Mouse (Mus musculus) testis, adult 2 months (tissue): Measurements from ENCODE around the gene Nr6a1. TPM values are rescaled to one million over a fixed set of nuclear protein-coding genes. Genes with fewer than 3 reads are reported as not detected.

Source experiments
- H3K27ac ChIP-seq: fragments of 200-500 bp; 2 replicates; pipeline ENCODE4 v1.5.1; 2012; ENCODE audit warnings: low read depth, low read length; ENCODE audit not compliant: control insufficient read depth, insufficient read depth
- H3K27me3 ChIP-seq: fragments of 200-500 bp; 2 replicates; pipeline ENCODE4 v1.6.1; 2012; ENCODE audit warnings: mild to moderate bottlenecking, low read length, moderate library complexity; ENCODE audit not compliant: control insufficient read depth, insufficient read depth
- H3K36me3 ChIP-seq: fragments of 200-500 bp; 2 replicates; pipeline ENCODE4 v1.6.1; 2012; ENCODE audit warnings: mild to moderate bottlenecking, low read length; ENCODE audit not compliant: control insufficient read depth, insufficient read depth
- H3K4me1 ChIP-seq: fragments of 200-500 bp; 2 replicates; pipeline ENCODE4 v1.6.1; 2012; ENCODE audit warnings: low read length; ENCODE audit not compliant: control insufficient read depth, insufficient read depth
- H3K4me3 ChIP-seq: fragments of 200-500 bp; 2 replicates; pipeline ENCODE4 v1.5.1; 2012; ENCODE audit warnings: low read depth, mild to moderate bottlenecking, low read length, moderate library complexity, mixed read lengths; ENCODE audit not compliant: control insufficient read depth
- CTCF ChIP-seq: fragments of 200-500 bp; IDR thresholded peaks from 2 replicates; pipeline ENCODE4 v1.5.1; 2012; ENCODE audit warnings: low read depth, mild to moderate bottlenecking, inconsistent platforms, low read length, moderate library complexity; ENCODE audit not compliant: control insufficient read depth, insufficient read depth, insufficient replicate concordance
- POLR2A ChIP-seq: fragments of 200-500 bp; IDR thresholded peaks from 2 replicates; pipeline ENCODE4 v1.6.1; 2012; ENCODE audit warnings: low read depth, mild to moderate bottlenecking, inconsistent platforms, low read length, moderate library complexity; ENCODE audit not compliant: control insufficient read depth
- polyA plus RNA-seq: library from polyadenylated mRNA; depleted of rRNA; stranded (reverse); fragments of >200 nt; gene quantifications from 2 replicates; pipeline ENCODE4 v1.2.3, GENCODE M21; 2012

The Nr6a1 gene
- polyA plus RNA-seq, 1 experiment = 204 TPM

DNA sequence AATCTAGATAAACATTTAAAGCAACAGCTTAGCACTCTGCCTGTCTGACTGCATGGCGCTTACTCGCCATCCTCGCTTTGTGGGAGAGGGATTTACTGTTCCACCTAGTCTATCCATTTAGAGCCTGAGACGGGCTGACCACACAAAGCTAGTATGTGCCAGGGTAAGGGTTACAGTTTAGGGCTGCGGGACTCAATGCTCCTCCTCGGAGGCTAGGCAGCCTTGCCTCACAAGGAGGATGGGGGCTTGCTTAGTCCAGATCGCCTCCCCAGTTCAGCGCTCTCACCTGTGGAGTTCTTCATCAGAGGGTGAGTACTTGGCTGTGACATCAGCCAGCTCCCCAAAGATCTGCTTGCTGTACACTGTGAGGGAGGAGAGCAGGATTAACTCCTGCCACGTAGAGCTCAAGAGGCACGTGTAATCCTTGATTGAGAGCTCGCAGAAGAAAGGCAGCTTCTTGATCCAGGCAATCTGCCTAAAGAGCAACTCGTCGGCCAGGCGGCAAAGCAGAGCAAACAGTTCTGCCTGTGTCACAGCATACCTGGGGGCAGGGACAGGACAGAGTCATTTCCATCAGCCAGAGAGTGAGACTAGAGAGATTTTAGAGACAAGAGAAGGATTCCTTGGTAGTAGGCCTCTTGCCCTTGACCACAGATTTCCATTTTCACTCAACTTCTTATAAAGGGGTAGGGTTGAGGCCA, 188.7 kb downstream of the Nr6a1 start:
- Histone ChIP-seq H3K4me1 (no peaks in the 10 kb centered on the region), H3K36me3 (peaks cover 2% of the 10 kb centered on the region; the same call in 1 of the 2 replicates), H3K27me3 (no peaks in the 10 kb centered on the region), H3K27ac (no peak overlapping the region), H3K4me3 (no peak overlapping the region)
- no peak for TF ChIP-seq POLR2A

GRCm38 (mm10) chr2:38735740-38736139, 191.7 kb downstream of the Nr6a1 start:
- H3K4me3 ChIP-seq = no peak overlapping the region
- no peaks in the 10 kb centered on the region for H3K4me1 ChIP-seq
- H3K27me3 ChIP-seq = no peaks in the 10 kb centered on the region
- TF ChIP-seq POLR2A = no peak
- no peak for TF ChIP-seq CTCF
- no peaks in the 10 kb centered on the region; the same call in 1 of the 2 replicates for H3K36me3 ChIP-seq
- no peak overlapping the region for H3K27ac ChIP-seq

DNA sequence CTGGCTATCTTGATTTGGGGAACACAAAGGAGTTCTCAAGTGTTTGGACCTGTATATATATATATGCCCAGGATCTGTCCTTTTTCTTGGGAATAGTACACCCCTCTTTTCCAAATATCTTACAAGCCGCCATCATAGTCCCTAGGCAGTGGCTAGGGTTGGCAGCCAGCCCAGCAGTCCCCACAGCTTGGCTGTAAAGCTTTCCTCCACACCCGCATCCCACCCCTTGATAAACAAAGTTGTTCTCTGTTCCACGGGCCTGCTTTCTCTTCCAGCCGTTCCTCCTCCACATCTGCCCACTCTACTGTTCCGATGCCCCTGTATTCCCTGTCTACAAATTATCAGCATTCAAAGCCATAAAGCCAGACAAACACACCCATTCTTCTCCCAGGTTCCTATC, 192.8 kb downstream of the Nr6a1 start:
- no peaks in the 10 kb centered on the region; the same call in 1 of the 2 replicates for H3K36me3 ChIP-seq
- no peak overlapping the region for H3K27ac ChIP-seq
- no peaks in the 10 kb centered on the region for H3K27me3 ChIP-seq
- H3K4me1 ChIP-seq = no peaks in the 10 kb centered on the region
- no peak overlapping the region for H3K4me3 ChIP-seq
- no peak for TF ChIP-seq CTCF
- TF ChIP-seq POLR2A = no peak

- Histone ChIP-seq H3K27me3 (no peaks in the 10 kb centered on the region), H3K27ac (no peak overlapping the region), H3K36me3 (no peaks in the 10 kb centered on the region; the same call in 1 of the 2 replicates), H3K4me1 (no peaks in the 10 kb centered on the region), H3K4me3 (no peak overlapping the region)
- TF ChIP-seq POLR2A = no peak
- no peak for TF ChIP-seq CTCF
Measured at GRCm38 (mm10) chr2:38730331-38730827, 197.1 kb downstream of the Nr6a1 start.

DNA sequence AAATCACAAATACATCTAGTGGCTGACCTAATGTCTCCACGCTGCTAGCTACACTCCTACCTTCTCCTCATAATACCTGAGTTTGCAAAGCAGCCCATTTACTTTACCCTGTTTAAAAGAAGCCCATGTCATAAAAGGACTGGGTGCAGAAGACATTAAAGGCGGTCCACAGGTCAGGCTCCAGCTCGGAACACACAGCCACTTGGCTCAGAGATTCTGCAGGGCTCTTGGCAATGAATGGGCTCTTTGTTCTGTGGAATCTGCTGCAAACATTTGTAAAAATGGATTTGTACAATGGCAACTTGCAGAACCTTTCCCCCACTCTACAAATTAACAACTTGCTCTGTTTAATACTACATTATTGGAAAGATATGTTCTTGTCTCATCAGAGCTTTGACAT, 202.1 kb downstream of the Nr6a1 start:
- no peak overlapping the region for H3K27ac ChIP-seq
- no peak overlapping the region for H3K4me3 ChIP-seq

DNA sequence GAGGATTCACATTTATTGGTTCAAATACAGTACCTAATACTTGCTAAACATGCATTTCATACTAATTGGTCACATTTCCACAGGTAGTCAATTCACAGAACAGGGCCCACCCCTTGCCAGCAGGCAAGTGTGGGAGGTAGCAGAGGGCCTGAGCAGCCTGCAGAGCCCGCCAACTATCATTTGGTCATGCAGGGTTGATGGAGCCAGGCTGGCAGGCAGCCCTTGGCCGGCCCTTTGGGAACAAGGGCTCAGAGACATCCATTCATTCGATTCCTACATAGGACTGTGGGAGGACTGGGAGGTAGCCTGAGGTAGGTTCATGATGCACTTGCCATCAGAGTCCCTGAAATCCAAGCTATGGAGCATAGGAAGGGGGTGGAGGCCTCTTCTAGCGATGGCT, 204.1 kb downstream of the Nr6a1 start:
- TF ChIP-seq POLR2A = no peak
- TF ChIP-seq CTCF = no peak
- Histone ChIP-seq H3K4me1 (peaks cover 3% of the 10 kb centered on the region; the same call in 1 of the 2 replicates), H3K27ac (no peak overlapping the region)

More for the DNA sequence above, 202.1 kb downstream of the Nr6a1 start:
- Histone ChIP-seq H3K4me1 (peaks cover 3% of the 10 kb centered on the region; the same call in 1 of the 2 replicates), H3K27me3 (no peaks in the 10 kb centered on the region), H3K36me3 (no peaks in the 10 kb centered on the region)
- TF ChIP-seq POLR2A (no peak), CTCF (no peak)

GRCm38 (mm10) chr2:38722076-38722475, 205.4 kb downstream of the Nr6a1 start:
- H3K36me3 ChIP-seq = no peaks in the 10 kb centered on the region
- H3K27me3 ChIP-seq = no peaks in the 10 kb centered on the region
- no peak overlapping the region for H3K4me3 ChIP-seq
- peaks cover 3% of the 10 kb centered on the region; the same call in 1 of the 2 replicates for H3K4me1 ChIP-seq
- TF ChIP-seq POLR2A = no peak
- TF ChIP-seq CTCF = no peak
- H3K27ac ChIP-seq = peak overlapping the region; percentile 45

More for the DNA sequence above, 204.1 kb downstream of the Nr6a1 start:
- Histone ChIP-seq H3K4me3 (no peak overlapping the region), H3K27me3 (no peaks in the 10 kb centered on the region), H3K36me3 (no peaks in the 10 kb centered on the region)

- H3K4me3 ChIP-seq = no peak overlapping the region
- peaks cover 3% of the 10 kb centered on the region; the same call in 1 of the 2 replicates for H3K4me1 ChIP-seq
- no peak overlapping the region for H3K27ac ChIP-seq
- TF ChIP-seq POLR2A = no peak
- no peak for TF ChIP-seq CTCF
- H3K27me3 ChIP-seq = no peaks in the 10 kb centered on the region
- H3K36me3 ChIP-seq = no peaks in the 10 kb centered on the region
Measured at GRCm38 (mm10) chr2:38720661-38721060, 206.8 kb downstream of the Nr6a1 start.
